Mouse (Mus musculus) megakaryocyte, embryonic 14.5 days (primary cell): ENCODE data around the gene Mdga1.

ENCODE experiments used
- FLI1 ChIP-seq: IDR thresholded peaks from 2 replicates; pipeline ENCODE4 v1.6.1; 2012; ENCODE audit warnings: low read length, inconsistent platforms, mixed read lengths
- GATA1 ChIP-seq: IDR thresholded peaks from 3 replicates; pipeline ENCODE4 v1.6.1; 2012; ENCODE audit warnings: mixed read lengths, low read length, inconsistent platforms, borderline replicate concordance

DNA sequence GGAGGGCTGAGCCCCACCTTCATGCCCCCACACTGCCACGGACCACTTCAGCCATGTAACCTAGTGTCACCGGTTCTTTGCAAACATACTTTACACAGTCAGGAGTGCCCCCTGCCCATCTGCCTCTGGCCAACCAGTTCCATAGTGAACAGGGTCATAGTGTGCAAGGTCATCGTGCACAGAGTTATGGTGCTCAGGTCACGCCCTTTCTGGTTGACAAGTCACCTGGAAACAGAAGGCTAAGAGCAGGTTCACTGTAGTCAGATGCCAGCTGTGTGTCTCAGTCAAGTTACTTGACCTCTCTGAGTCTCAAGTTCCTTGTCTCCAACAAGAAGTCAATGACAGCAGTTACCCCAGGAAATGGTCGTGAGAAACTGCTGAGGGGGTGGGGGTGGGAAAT lies 65.2 kb downstream of the Mdga1 start:
- no peak for TF ChIP-seq GATA1
- TF ChIP-seq FLI1: no peak
